Comparison of ENCODE assay signal across 9 mouse cellular contexts in the genomic region with DNA sequence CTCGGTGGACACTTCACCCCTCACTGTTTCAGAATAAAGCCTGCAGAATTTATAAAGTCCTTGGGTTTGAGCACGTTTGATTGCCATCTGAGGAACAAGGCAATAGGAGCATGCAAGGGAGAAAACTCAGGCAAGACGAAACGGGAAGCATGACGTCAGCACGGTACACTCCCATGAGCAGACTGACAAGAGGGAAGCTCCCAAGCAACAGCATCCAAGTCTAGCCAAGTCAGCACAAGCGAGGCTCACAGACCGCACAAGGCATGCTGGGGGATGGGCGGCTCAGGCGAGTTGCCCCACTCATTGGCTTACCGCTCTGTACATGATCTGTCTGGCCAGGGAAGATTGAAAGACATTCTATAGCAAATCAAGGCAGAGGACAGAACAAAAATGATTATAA. TPM values are rescaled to one million over a fixed set of nuclear protein-coding genes. Genes with fewer than 3 reads are reported as not detected.
DNase-seq lines count a peak whose midpoint lies in the region.
"Had no signal": no experiment of that assay in that cellular context is flagged by ENCODE, and none has a peak within 500 bp of the region (broad histone marks: within the 10 kb centered on the region; RNA-seq: fewer than 3 reads in every experiment).

No protein-coding gene starts in this region.

- DNase-seq in left cerebral cortex, postnatal 10 days (ENCODE audit: extremely low spot score in 1 of 2, low spot score in 2 of 2) = peak; percentile 42 to 66
- DNase-seq in left cerebral cortex, adult 11 months (ENCODE audit: low spot score) = no peak
- peak; percentile 75 for DNase-seq in R1 (ENCODE audit: low read depth, low spot score)
- DNase-seq in gastrocnemius, postnatal 25 days = peak; percentile 28
- peak; percentile 16 for DNase-seq in lung, postnatal 25 days (ENCODE audit: low spot score)
- DNase-seq in embryo, embryonic 10.5 days (ENCODE audit: low spot score) = no peak
- no peak for DNase-seq in cerebellum, adult 18-20 months
- no peak for DNase-seq in urinary bladder, postnatal 25 days (ENCODE audit: low spot score)
- DNase-seq: cerebellum, adult 11-12 months had no signal

- intact Hi-C loops in left cerebral cortex, postnatal 10 days (cut with DNase I) = no loop called here

RNA-seq across cellular contexts. Expression of a gene that starts 14.0 kb away (rescaled TPM):
- 10 to 100 TPM; 17.9 to 24.5 TPM for total RNA-seq in left cerebral cortex, postnatal 10 days (2021)
- 10 to 100 TPM; 25.4 to 25.8 TPM for total RNA-seq in gastrocnemius, postnatal 25 days (2021)

RNA-seq across cellular contexts. Expression of a gene that starts 50.1 kb away (rescaled TPM):
- total RNA-seq in left cerebral cortex, postnatal 10 days (2021) = 10 to 100 TPM; 45.8 to 46.8 TPM
- 10 to 100 TPM; 14.7 to 17.8 TPM for total RNA-seq in gastrocnemius, postnatal 25 days (2021)

RNA-seq across cellular contexts. Expression of a gene that starts 59.7 kb away (rescaled TPM):
- 100 to 1,000 TPM; 123 TPM for total RNA-seq in left cerebral cortex, postnatal 10 days (2021)
- total RNA-seq in gastrocnemius, postnatal 25 days (2021) = 10 to 100 TPM; 32.5 to 33.9 TPM

Comparison
In these comparisons a context has a peak if more than half of its experiments do, and no peak if none do; other contexts are left out.
1. DNase-seq: peak in left cerebral cortex, postnatal 10 days (2 of 2), R1 (single experiment), gastrocnemius, postnatal 25 days (single experiment) and lung, postnatal 25 days (single experiment); none in left cerebral cortex, adult 11 months (single experiment), embryo, embryonic 10.5 days (single experiment), cerebellum, adult 18-20 months (0 of 2) and urinary bladder, postnatal 25 days (single experiment).